Mouse (Mus musculus) liver, postnatal 0 days (tissue): ENCODE results near the gene Arhgap44.

Experiments used
- CTCF ChIP-seq: sonication (generic); IDR thresholded peaks from 2 replicates; pipeline ENCODE4 v1.5.1; 2016; ENCODE audit warnings: antibody characterized with exemption, low read depth
- EP300 ChIP-seq: IDR thresholded peaks from 2 replicates; pipeline ENCODE4 v1.6.1; 2016; ENCODE audit warnings: antibody characterized with exemption, low read depth, mild to moderate bottlenecking

- no peak for TF ChIP-seq CTCF
- no peak for TF ChIP-seq EP300
Measured at GRCm38 (mm10) chr11:65013906-65014305, 148.9 kb downstream of the Arhgap44 start.
